Mouse (Mus musculus) heart, adult 2 months (tissue): ENCODE results near the gene Ackr3.

Experiments
- CTCF ChIP-seq: fragments of 200-600 bp; IDR thresholded peaks from 2 replicates; pipeline ENCODE4 v1.8.1; 2022; ENCODE audit warnings: antibody characterized with exemption, mild to moderate bottlenecking, moderate library complexity
- POLR2A ChIP-seq: fragments of 200-500 bp; IDR thresholded peaks from 2 replicates; pipeline ENCODE4 v1.6.1; 2011; ENCODE audit warnings: mild to moderate bottlenecking, low read depth, low read length, control low read depth; ENCODE audit not compliant: insufficient read depth

GRCm38 (mm10) chr1:90258253-90258887 is 54.6 kb downstream of the Ackr3 start:
- TF ChIP-seq CTCF, result no peak
- no peak for TF ChIP-seq POLR2A
